Mouse (Mus musculus) spleen, embryonic (tissue): ENCODE results near the gene Rbx1.

ENCODE experiments used
- CTCF ChIA-PET: fragments of 350-600 bp; sonication (Branson Sonifier 250); formaldehyde crosslinking; loops from one replicate; lab custom pipeline; 2022; lab: Charles Lee

Gene Rbx1

DNA sequence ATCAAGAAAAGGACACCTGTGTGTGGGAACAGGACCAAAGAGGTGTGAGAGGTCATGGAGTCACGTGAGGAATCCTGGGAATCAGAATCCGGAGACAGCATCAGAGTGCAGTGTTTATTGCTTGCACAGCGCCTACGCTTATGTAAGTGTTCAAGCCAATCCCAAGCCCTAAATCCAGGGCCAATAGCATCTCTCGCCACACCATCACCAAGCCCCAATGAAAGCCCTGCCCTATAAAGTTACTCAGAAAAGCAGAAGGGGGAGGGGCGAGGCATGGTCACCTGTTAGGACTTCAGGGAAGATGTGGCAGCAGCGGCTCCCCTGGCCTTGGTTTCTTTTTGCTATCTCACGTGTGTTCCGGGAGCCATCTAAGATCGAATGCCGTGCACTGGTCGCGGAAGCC lies 14.9 kb downstream of the Rbx1 start:
- CTCF ChIA-PET, result interaction anchor here (0.6 kb wide), 1 partner anchor 233 kb away, joined by 7 read pairs; no protein-coding TSS in a partner anchor

GRCm38 (mm10) chr15:81482966-81483365 lies 16.9 kb downstream of the Rbx1 start:
- CTCF ChIA-PET, result interaction anchor here (0.7 kb wide), 2 partner anchors 11 to 120 kb away, joined by 3 to 6 read pairs; no protein-coding TSS in a partner anchor

DNA sequence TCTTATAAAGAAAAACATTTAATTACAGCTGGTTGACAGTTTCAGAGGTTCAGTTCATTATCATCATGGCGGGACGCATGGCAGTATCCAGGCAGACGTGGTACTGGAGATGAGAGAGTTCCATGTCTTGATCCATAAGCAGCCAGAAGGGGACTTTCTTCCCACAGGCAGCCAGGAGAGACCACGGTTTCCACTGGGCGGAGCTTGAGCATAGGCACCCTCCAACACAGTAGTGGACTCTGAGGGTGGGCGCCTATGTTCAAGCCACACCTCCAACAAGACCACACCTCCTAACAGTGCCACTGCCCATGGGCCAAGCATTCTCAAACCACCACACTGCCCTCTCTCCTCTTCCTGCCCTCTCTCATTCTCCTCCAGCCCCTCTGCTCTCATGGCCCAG lies 17.6 kb downstream of the Rbx1 start:
- CTCF ChIA-PET, result no interaction called here

DNA sequence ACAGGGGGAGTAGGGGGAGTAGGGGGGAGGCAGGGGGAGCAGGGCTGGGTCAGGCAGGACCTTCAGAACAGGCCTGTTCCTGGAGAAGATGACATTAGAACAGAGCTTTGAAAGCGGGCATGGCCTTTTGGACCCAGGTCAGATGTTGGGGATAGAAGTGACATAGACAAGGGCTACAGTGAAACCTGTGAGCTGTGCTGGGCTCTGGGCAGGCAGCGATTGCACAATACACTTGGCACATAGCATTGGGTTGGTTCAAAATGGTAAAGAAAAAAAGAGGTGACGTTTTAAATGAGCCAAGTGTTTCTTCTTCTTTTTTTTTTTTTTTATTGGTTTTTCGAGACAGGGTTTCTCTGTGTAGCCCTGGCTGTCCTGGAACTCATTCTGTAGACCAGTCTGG lies 19.4 kb downstream of the Rbx1 start:
- CTCF ChIA-PET, result no interaction called here

DNA sequence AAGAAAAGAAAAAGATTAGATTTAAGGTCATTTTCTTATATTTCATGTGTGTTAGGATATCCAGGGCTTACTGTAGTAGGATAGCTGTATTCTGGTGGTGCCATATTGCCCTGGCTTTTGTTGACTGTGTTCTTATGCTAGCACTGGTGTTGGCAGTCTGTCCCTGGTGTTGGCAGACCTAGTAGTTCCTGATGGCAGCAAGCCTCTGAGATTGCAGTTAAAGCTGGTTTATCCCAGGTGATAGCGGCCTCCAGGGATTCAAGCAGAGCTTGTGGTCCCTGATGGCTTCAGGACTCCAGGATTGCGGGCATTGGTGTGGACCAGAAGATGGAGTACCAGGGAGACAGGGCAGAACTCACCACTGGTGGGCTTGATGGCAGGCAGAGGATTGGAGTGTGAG lies 37.4 kb downstream of the Rbx1 start:
- CTCF ChIA-PET, result no interaction called here

GRCm38 (mm10) chr15:81503995-81504394 lies 37.9 kb downstream of the Rbx1 start:
- CTCF ChIA-PET, result no interaction called here

DNA sequence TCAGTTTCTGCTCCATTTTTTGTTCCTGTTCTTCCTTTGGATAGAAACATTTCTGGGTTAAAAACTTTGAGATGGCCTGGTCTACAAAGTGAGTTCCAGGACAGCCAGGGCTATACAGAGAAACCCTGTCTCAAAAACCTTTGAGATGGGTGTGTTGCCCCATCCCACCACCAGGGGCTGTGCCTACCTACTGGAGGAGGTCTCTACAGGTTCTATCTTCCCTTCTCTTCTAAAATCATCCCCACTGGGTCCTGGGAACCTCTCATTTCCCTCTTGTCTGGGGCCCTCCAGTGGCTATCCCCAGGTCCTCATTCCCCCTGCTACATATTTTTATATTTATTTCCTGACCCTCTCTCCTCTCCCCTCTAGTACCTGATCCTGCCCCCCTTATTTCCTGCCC lies 41.1 kb downstream of the Rbx1 start:
- CTCF ChIA-PET, result interaction anchor here (0.6 to 1.3 kb wide), 3 partner anchors 40 to 463 kb away, joined by 6 to 16 read pairs (median 10); no protein-coding TSS in a partner anchor

DNA sequence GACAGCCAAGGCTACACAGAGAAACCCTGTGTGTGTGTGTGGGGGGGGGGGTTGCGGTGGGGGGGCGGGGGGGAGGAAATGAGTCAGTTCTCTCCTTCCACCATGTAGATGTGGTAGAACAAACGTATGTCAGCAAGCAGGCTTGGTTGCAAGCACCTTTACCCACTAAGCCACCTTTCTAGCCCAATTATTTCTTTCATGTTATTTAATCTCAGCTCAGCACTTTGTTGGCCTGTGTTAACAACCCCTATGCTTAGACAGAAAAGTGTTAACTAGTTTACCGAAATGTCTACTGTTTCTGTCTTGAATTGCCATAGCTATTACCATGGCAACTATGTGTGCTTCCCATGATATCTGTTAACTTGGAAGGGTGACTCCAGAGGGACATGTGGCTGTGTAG lies 44.5 kb downstream of the Rbx1 start:
- CTCF ChIA-PET, result no interaction called here

DNA sequence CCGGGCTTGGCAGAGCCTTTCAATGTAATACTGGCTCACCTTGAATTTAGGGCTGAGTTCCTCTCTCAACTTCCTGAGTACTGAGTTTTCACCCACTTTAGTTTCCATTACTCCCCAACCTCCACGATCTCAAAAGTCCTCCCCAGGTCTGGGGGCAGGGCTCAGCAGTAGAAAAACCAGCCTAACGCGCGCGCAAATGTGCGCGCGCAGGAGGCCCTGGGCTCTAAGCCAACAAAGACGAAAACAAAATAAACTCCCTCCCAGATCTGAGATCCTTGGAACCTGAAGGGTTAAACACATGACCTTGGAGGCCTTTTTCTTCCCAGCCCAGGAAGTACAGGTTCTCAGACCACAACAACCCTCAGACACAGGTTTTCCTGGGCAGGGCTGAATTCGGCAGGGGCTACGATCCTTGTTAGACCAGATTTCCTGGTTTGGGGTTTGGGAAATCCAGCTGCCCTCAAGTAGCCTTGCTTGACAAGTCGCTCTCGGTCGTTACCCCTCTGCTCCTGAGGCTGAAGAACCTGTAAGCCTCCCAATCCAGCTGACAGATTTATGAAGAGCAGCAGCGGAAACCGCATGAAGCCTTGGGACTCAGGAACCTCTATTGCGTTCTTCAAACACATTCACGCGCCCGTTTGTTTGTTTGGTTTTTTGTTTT lies 45.6 kb downstream of the Rbx1 start:
- CTCF ChIA-PET, result interaction anchor here (1.2 kb wide), 1 partner anchor 73 kb away, joined by 3 read pairs; the partner anchor contains the start of gene Ep300

DNA sequence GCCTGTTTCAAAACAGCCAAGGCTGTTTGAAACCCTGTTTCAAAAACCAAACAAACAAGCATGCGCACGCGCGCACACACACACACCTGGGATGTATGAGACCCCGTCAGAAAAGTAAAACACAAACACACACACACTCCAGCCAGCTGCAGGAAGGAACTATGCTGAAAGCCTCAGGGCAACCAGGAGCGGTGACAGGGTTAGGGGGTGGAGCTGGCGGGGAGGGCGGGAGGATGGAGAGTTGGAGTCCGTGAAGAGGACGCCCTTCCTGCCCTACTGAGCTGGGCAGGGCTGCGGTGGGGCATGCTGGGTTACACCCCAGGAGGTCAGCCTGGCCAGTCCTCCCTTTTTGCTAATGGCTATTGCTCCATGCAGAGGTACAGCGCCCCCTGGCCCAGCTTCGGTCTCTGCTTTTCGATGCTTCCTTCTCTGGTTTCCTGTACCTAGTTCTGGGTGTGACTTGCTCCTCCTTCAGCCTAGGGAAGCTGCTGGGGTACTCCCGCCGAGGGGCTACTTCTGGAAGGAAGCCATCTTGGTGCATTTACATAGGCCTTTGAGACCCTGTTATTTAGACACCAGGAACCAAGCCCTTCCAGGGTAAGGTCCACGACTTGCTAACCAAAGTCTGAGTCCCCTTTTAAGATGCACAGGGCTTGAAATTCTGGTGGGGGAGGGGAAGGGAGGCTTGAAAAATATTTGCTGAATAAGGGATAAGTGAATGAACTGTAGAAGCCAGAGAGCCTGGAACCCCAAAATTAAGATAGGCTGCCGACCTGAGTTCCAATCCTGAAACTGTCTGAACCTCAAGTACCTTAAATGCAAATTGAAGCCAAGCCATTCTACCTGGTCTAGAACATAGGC lies 48.2 kb downstream of the Rbx1 start:
- CTCF ChIA-PET, result interaction anchor here (0.5 to 0.7 kb wide), 2 partner anchors 8 to 12 kb away, joined by 3 to 5 read pairs; no protein-coding TSS in a partner anchor

- CTCF ChIA-PET, result no interaction called here
Measured at GRCm38 (mm10) chr15:81515221-81515620, 49.1 kb downstream of the Rbx1 start.

- CTCF ChIA-PET, result no interaction called here
Measured at GRCm38 (mm10) chr15:81518031-81518430, 51.9 kb downstream of the Rbx1 start.

GRCm38 (mm10) chr15:81518761-81519160 lies 52.7 kb downstream of the Rbx1 start:
- CTCF ChIA-PET, result no interaction called here

DNA sequence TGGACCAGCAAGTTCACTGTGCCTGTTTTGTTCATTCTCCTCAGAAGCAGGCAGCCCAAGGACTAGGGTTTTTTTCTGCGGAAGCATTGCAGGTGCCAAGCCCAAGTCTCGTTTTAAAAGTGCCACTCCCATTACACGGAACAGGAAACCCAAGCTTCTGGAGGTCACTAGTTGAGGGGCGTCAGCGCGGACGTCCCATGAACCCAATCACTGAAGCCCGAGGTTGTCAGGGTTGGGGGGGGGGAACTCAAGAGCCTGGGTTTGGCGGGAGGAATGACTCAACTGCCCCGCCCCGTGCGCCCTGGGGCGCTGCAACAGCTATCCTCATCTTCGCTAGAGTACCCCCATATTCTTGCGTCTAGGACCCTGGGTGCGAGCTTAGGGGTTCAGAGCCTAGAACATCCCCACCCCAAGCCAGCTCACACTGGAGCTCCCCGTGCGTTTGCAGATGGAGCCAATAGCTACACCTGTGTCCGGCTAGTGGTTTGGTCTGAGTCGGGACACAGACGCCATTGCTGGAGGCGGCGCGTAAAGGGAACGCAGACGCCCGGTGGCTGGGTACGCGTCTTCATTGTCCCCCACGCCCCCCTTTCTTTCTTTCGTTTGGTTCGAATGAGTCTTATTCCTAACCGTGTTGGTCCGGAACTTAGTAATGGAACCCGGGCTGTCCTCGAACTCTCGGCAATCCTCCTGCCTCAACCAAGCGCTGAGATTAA lies 56.1 kb downstream of the Rbx1 start:
- CTCF ChIA-PET, result no interaction called here

- CTCF ChIA-PET, result interaction anchor here (0.6 kb wide), 1 partner anchor 9 kb away, joined by 3 read pairs; no protein-coding TSS in a partner anchor
Measured at GRCm38 (mm10) chr15:81522761-81523168, 56.7 kb downstream of the Rbx1 start.

GRCm38 (mm10) chr15:81523169-81523871 lies 57.2 kb downstream of the Rbx1 start:
- CTCF ChIA-PET, result interaction anchor here (0.6 to 0.7 kb wide), 2 partner anchors 9 to 69 kb away, joined by 3 to 4 read pairs; no protein-coding TSS in a partner anchor

- CTCF ChIA-PET, result interaction anchor here (0.7 kb wide), 1 partner anchor 70 kb away, joined by 4 read pairs; no protein-coding TSS in a partner anchor
Measured at GRCm38 (mm10) chr15:81523901-81524300, 57.8 kb downstream of the Rbx1 start.
